Mouse (Mus musculus): ENCODE measurements around the gene Osm. TPM values are rescaled to one million over a fixed set of nuclear protein-coding genes. Genes with fewer than 3 reads are reported as not detected.

Gene Osm
- 0.14 and 0.38 TPM in 2 replicates for polyA plus RNA-seq (2012; rRNA removed)

DNA sequence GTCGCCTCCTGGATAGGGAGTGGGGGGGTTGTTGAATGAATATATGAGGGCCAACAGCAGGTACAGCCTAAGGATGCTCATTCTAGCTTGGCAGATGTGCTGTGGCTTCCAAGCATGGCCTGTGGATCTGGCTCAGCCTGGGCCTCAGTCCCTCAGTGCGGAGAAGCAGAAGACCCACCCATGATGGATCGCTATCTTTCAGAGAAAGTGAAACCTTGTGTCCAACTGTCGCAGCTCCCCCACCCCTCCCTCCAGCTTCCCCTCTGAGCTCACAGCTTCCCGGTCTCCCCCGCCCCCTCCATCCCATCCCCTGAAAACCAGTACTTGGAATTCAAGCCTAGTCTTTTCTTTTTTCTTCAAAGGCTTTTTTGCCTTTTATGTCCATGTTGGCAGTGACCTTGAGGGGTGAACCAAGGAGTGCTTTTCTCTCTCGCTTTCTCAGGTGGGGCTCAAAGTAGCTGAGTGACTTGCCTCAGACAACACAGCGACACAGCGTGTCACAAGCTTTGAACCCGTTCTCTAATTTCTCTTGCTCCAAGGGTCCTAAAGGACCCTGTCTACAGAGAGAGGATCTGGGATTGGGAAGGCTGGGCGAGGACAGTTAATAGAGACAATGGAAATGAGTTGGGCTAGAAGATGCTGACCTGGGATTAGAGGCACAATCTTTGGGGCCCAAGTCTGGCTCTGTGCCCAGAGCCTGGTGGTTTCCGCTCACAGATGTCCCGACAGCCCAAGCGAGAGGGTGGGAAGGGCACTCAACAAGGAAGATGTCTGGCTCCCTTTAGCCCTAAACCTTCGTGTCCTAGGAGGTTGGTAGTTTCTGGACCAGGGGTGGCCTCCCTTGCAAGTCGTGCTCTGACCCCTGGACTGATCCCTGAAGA is at the start of gene Osm:
Osm (plus strand) TSS at position 756 of the 881 bp plus-strand sequence.
- no peak for DNase-seq (ENCODE audit: low read depth)

DNA sequence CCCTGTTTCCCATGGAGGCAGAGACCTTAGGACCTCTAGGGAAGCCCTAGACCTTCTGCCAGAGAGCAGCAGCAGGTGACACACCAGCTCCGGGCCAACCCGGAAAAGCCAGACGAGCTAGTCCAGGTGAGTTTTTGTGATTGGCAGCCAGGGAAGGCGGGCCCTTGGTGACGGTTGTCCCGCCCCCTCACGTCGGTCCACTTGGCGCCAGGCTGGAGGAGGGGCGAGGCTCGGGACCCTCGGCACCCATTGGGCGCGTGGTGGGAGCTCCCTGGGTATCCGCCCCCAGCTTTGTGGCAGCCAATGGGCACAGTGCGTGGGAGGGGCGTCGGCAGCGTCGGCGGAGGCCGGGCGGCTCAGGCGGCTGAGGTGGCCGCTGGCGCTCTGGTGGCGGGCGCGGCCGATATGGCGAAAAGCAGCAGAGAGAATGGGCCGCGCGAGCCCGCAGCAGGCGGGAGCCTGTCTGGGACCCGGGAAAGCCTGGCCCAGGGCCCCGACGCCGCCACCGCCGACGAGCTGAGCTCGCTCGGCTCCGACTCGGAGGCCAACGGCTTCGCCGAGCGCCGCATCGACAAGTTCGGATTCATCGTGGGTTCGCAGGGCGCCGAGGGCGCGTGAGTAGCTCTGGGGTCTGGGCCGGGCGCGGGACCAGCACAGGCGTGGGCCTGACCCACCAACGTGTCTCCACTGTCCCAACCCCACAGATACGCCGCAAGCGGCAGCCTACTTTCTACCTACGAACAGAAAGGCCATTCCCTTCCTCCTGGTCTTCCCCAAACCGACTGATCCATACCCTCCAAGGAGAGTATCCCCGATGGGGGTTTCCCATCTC is 49.5 kb upstream of the Osm start, which contains the start of gene Tbc1d10a:
Tbc1d10a (plus strand) TSS at position 304 of the 832 bp plus-strand sequence.
- DNase-seq (ENCODE audit: low read depth): peak; percentile 74

- no peak for DNase-seq (ENCODE audit: low read depth)
Observed at GRCm38 (mm10) chr11:4187318-4187700, 48.9 kb upstream of the Osm start.

DNA sequence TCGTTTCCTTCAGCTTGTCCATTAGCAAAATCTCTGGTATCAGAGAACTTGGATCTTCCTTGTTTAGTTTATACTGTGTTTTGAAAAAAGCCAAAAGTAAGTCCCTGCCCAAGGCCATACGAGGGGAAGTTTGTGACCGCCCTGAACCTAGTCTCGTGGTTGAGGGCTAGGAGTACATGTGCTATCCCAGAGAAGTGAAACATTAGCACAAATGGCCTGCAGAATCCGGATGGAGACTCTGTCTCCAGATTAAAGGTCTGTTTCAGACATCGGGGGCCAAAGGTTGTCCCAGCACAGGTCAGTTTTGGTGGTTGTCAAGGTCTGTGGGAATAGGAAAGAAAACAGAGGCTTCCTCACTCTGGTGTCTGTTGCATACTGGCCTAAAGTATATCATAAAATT is 47.0 kb upstream of the Osm start:
- DNase-seq (ENCODE audit: low read depth): no peak

DNA sequence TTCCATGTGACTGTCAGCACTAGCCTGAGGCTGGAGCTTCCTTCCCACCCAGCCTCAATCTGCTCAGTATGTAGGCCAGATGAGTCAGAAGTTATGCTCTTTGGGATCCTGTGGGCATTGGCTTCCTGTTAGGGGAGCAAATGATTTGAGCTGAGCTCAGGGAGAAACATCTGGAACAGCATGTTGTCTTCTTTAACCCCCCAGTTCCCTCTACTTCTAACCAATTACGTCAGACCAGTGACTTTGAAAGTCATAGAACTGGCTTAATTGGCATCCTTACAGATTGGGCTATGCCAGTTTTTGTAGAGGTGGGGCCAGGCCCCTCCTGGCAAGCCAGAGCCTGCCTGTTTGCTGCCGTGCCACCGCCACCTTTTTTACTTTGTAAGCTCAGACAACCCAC is 45.5 kb upstream of the Osm start:
- no peak for DNase-seq (ENCODE audit: low read depth)

DNA sequence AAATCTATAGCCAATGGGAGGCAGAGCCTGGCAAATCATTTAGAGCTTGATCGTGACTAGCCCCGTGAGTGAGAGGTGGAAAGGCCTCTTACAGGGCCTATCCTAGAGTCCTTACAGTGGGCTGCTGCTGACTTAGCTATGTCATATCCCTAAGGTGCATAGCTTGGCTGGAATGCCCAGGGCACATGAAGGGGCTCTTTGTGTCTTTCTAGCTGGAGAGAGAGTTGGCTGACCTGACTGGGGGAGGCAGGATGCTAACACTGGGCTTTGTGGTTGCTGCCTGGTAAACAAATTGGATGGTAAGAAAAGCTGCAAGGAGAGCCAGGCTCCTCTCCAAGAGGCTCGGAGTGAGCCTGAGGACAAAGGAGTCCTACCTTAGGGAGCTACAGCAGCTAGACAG is 43.5 kb upstream of the Osm start:
- no peak for DNase-seq (ENCODE audit: low read depth)

GRCm38 (mm10) chr11:4193420-4193819 is 42.8 kb upstream of the Osm start:
- DNase-seq (ENCODE audit: low read depth): no peak

DNA sequence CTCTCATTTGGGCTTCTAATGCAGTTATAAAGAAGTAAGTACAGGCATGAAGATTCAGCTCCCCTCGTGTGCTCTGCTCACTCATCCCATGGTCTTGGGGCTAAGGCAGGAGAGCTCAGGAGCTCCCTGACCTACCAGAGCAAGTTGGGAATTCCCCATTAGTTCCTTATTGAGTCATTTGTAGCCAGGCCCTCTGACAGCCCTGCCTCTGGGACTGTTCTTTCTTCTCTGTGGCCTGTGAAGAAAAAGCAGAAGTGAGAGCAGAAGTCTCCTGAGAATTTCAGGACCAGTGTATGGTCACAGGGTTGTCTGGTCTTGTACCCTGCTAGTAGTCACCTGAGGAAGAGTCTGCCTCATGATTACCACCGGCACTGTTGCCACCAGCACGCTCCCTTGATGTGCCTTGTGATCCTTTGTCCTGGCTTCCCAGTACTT is 40.6 kb upstream of the Osm start:
- DNase-seq (ENCODE audit: low read depth): no peak

- no peak for DNase-seq (ENCODE audit: low read depth)
Observed at GRCm38 (mm10) chr11:4196636-4197035, 39.6 kb upstream of the Osm start.

- no peak for DNase-seq (ENCODE audit: low read depth)
Observed at GRCm38 (mm10) chr11:4197691-4198090, 38.5 kb upstream of the Osm start.

DNA sequence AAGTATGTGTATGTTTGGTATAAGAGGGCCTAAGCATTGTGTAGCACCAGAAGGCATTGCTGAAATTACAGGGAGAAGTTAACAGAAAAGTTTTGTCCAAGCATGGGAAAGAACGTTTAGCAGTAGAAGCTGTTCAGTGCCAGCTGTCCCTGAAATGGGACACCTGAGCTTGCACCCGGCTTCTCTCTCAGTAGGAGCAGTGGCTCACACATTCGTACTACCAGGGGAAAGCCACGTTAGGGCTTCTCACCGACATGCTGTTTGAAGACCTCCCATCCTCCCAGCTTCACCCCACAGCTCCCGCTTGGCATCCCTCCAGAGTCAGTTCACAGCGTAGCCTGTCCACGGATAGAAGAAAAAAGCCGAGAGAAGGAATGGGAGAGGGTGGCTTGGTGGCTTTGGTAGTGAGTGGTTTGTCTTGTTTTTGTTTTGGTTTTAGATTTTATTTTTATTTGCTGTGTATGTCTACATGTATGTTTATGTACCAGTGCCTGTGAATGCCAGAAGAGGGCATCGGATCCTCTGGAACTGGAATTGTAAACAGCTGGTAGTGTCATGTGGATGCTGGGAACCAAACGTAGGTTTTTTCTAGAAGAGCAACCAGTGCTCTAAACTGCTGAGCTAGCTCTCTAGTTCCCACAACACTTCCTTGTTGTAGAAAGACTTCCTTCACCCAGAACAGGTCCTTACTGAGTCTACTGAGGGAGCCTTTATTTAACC is 34.1 kb upstream of the Osm start:
- no peak for DNase-seq (ENCODE audit: low read depth)

DNA sequence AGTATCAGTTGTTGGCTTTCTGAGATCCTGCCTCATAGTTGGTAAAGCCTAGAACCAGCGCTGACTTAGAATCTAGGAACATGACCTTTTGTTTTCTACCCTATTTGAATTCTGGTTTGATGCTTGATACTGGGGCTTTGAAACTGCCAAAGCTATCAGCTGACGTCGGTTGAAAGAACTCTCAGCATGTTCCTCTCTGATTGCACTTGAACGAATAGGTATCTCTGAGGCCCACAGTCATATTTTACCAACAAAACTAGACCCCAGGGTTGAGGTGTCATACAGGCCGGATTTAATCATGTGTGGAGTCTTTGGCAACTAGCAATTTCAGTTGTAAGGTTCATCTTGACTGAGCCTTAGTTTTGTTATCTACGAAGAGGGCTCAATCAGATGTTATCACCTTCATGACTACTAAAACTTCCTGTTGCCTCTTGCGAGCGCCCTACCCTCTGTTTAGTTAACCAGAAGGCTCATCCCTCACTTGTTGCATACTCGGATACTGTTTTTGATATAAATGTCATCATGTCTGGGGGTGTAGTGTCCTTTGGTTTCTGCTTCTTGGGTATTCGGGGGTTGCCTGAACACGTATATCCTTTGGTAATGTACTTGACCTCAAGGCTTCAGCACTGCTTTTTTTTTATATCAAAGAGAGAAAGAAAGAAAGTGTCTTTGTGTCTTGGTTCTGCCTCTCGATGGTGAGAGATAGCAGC is 33.1 kb upstream of the Osm start:
- no peak for DNase-seq (ENCODE audit: low read depth)

GRCm38 (mm10) chr11:4203705-4204074 is 32.5 kb upstream of the Osm start:
- DNase-seq (ENCODE audit: low read depth): no peak

DNA sequence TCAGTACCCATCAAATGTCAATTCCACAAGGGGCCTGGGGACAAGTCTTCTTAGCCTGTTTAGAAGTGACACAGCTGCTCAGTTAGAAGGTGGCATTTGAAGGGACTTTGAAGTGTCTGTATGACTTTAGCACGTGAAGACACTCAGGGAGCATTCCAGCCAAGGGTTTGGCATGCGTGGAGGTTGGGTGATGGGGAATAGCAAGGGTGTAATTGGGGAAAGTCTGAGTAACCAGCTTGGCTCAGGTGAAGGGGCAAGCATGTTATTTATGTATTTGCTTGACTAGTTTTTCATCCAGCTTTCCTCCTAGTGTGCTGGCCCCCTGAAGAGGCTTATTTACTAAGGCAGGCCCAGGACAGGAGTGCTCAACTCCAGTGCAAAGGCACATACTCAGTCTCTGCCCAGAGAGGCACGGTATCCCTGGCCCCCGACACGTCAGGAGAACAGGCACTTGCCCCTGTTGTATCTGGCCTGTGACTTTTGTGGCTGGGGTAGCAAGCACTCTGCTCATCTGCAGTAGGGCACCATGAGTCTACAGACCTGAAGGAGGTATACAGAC is 31.0 kb upstream of the Osm start:
- DNase-seq (ENCODE audit: low read depth): no peak

DNA sequence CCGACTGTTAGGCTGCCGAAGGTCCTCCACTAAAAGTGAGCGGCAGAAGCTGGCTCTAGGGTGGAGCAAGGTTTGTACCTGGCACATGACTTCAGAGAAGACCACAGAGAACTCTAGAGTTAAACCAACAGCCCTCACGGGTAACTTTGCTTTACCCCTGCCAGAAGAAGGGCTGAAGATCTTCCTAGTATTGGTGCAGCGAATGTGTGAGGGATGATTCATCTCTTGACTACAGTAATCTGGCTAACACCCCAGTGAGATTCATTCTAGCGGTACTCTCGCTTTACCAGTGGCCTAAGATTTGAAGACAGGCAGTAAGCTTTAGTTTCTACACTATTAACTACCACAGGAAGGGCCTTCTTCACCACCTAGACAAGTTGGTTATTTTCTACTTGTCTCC is 30.3 kb upstream of the Osm start:
- DNase-seq (ENCODE audit: low read depth): no peak

GRCm38 (mm10) chr11:4206563-4206962 is 29.7 kb upstream of the Osm start:
- no peak for DNase-seq (ENCODE audit: low read depth)

DNA sequence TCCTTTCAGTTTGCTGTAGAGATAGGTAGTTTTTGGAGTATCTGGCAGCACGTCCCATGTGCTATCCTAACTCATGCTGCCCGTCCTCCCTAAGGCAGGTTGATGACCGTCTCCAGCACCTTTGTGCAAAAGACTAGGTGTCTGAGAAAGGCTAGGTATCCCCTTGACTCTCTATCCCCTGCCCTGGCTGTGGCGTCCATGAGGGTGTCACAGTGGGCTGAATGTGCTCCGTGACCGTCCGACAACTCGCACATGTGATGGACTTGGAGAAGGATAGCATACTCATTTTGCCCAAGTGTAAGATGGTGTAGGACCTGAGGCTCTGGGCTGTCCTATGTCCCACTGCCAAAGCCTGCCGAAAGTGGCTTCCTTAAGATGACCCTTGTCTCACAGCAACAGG is 28.6 kb upstream of the Osm start:
- no peak for DNase-seq (ENCODE audit: low read depth)

- no peak for DNase-seq (ENCODE audit: low read depth)
Observed at GRCm38 (mm10) chr11:4209556-4209955, 26.7 kb upstream of the Osm start.

GRCm38 (mm10) chr11:4210786-4211185 is 25.4 kb upstream of the Osm start:
- DNase-seq (ENCODE audit: low read depth): no peak

DNA sequence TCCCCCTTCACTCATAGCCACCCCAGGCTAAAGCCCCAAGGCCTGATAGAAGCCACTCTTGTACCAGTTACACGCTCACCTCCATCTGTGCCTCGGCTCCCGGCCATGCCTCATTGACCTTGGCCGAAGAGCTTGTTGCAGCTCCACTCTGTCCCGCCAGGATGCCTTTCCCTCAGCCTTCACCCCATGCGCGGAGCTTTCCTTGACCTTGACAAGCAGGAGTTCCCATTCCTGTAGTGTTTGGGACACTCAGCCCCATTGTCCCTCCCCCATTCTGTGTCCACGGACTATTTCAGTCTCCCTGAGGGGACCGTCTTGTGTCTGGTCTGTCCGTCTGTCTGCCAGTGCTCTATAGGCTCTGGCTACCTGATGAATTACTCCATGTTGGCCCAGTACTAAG is 23.1 kb upstream of the Osm start:
- DNase-seq (ENCODE audit: low read depth): no peak

- DNase-seq (ENCODE audit: low read depth): no peak
Observed at GRCm38 (mm10) chr11:4214572-4214971, 21.6 kb upstream of the Osm start.
